Mouse (Mus musculus) CH12.LX (cell line): Measurements from ENCODE around the gene Phkg2. TPM values are rescaled to one million over a fixed set of nuclear protein-coding genes. Genes with fewer than 3 reads are reported as not detected.

Experiments used
- DNase-seq: peaks from one replicate; pipeline ENCODE4 v3.0.0-alpha.2; 2013; ENCODE audit errors: extremely low read depth
- H3K27ac ChIP-seq: 2 replicates; pipeline ENCODE4 v1.5.1; 2012; ENCODE audit warnings: low read depth, mild to moderate bottlenecking, control low read depth, moderate library complexity; ENCODE audit not compliant: insufficient read depth
- H3K27me3 ChIP-seq: replicated peaks from 2 replicates; pipeline ENCODE3; 2012; ENCODE audit warnings: inconsistent platforms
- H3K36me3 ChIP-seq, 2 experiments: replicated peaks in 1 of 2; 2 replicates each; pipeline versions ENCODE3 to v1.6.1; 2012; ENCODE audit warnings: inconsistent platforms in 1 of 2, low read length in 1 of 2, mild to moderate bottlenecking in 1 of 2, mixed read lengths in 1 of 2, moderate library complexity in 1 of 2; ENCODE audit not compliant: control insufficient read depth in 1 of 2, insufficient read depth in 1 of 2
- H3K4me1 ChIP-seq, 2 experiments: 2 replicates each; pipeline ENCODE4 v1.6.1; 2012; ENCODE audit warnings: inconsistent platforms in 1 of 2, moderate library complexity in 1 of 2; ENCODE audit not compliant: insufficient read depth in 2 of 2, control insufficient read depth in 1 of 2
- H3K4me2 ChIP-seq: 2 replicates; pipeline ENCODE4 v1.6.1; 2012; ENCODE audit warnings: low read depth, mild to moderate bottlenecking, control low read depth; ENCODE audit not compliant: poor library complexity, insufficient read depth, severe bottlenecking
- H3K4me3 ChIP-seq, 3 experiments: fragments of 150-350 bp in 1 of 3; sonication (generic) in 1 of 3; replicated peaks in 1 of 3; 2 replicates each; pipeline versions ENCODE3 to v1.5.1; 2011 to 2012; ENCODE audit warnings: low read depth in 2 of 3, low read length in 2 of 3, mild to moderate bottlenecking in 2 of 3, moderate library complexity in 2 of 3, control low read depth in 1 of 3, improper control_type of control experiment in 1 of 3, inconsistent platforms in 1 of 3, mixed read lengths in 1 of 3; ENCODE audit not compliant: poor library complexity in 1 of 3
- H3K79me2 ChIP-seq: replicated peaks from 2 replicates; pipeline ENCODE4 v1.6.1; 2012; ENCODE audit warnings: mild to moderate bottlenecking, moderate library complexity; ENCODE audit not compliant: control insufficient read depth, poor library complexity, insufficient read depth, severe bottlenecking; ENCODE audit errors: extremely low read depth
- H3K9ac ChIP-seq: 2 replicates; pipeline ENCODE4 v1.6.1; 2012; ENCODE audit warnings: low read depth, mild to moderate bottlenecking, control low read depth, moderate library complexity; ENCODE audit not compliant: insufficient read depth
- H3K9me3 ChIP-seq: replicated peaks from 2 replicates; pipeline ENCODE3; 2012; ENCODE audit warnings: low read length, inconsistent platforms, mixed read lengths
- BHLHE40 ChIP-seq: IDR thresholded peaks from 2 replicates; pipeline ENCODE4 v1.6.1; 2011; ENCODE audit warnings: mild to moderate bottlenecking, low read depth, low read length, improper control_type of control experiment
- CTCF ChIP-seq, 2 experiments: IDR thresholded peaks in 1 of 2; conservative IDR thresholded peaks in 1 of 2; 2 replicates each; pipeline ENCODE4 v1.5.1; 2011 to 2012; ENCODE audit warnings: low read depth in 2 of 2, low read length in 2 of 2, improper control_type of control experiment in 1 of 2, inconsistent platforms in 1 of 2, mild to moderate bottlenecking in 1 of 2, moderate library complexity in 1 of 2
- ETS1 ChIP-seq: conservative IDR thresholded peaks from 2 replicates; pipeline ENCODE4 v1.6.1; 2012; ENCODE audit warnings: low read depth, mild to moderate bottlenecking, inconsistent platforms, low read length, improper control_type of control experiment, moderate library complexity
- KAT2A ChIP-seq: IDR thresholded peaks from 2 replicates; pipeline ENCODE4 v1.6.1; 2012; ENCODE audit warnings: low read length, improper control_type of control experiment, inconsistent platforms; ENCODE audit not compliant: insufficient replicate concordance
- MAFK ChIP-seq: IDR thresholded peaks from 2 replicates; pipeline ENCODE4 v1.6.1; 2011; ENCODE audit warnings: low read length, improper control_type of control experiment; ENCODE audit not compliant: insufficient replicate concordance
- MAZ ChIP-seq: IDR thresholded peaks from 2 replicates; pipeline ENCODE4 v1.6.1; 2012; ENCODE audit warnings: low read depth, mild to moderate bottlenecking, inconsistent platforms, low read length, improper control_type of control experiment, moderate library complexity
- NRF1 ChIP-seq: IDR thresholded peaks from 2 replicates; pipeline ENCODE4 v1.6.1; 2014; ENCODE audit warnings: low read depth, mild to moderate bottlenecking, inconsistent platforms, low read length, improper control_type of control experiment, moderate library complexity
- POLR2A ChIP-seq: IDR thresholded peaks from 2 replicates; pipeline ENCODE4 v1.6.1; 2011; ENCODE audit warnings: low read depth, mild to moderate bottlenecking, improper control_type of control experiment, low read length
- SMC3 ChIP-seq: IDR thresholded peaks from 2 replicates; pipeline ENCODE4 v1.6.1; 2011; ENCODE audit warnings: low read depth, low read length, improper control_type of control experiment
- ZC3H11A ChIP-seq: IDR thresholded peaks from 2 replicates; pipeline ENCODE4 v1.6.1; 2012; ENCODE audit warnings: low read depth, mild to moderate bottlenecking, inconsistent platforms, low read length, improper control_type of control experiment
- ZMIZ1 ChIP-seq: IDR thresholded peaks from 2 replicates; pipeline ENCODE4 v1.6.1; 2012; ENCODE audit warnings: low read depth, mild to moderate bottlenecking, inconsistent platforms, low read length, improper control_type of control experiment
- dilution Hi-C: fragments of 300-500 bp; cut with MboI; formaldehyde crosslinking; loops from 2 replicates; pipeline ENCODE4 v1.14.3; 2020; ENCODE audit warnings: low sequenced_read_pairs; ENCODE audit not compliant: extremely low pct_unique_long_range_greater_than_20kb, extremely low pct_ligation_motif_present
- in situ Hi-C: fragments of 300-500 bp; cut with MboI; formaldehyde crosslinking; loops from 3 replicates; pipeline ENCODE4 v1.14.3; 2019; ENCODE audit warnings: low sequenced_read_pairs, low pct_ligation_motif_present, low pct_unique_long_range_greater_than_20kb, mixed read lengths
- polyA plus RNA-seq: library from polyadenylated mRNA; unstranded; fragments of >175 nt; gene quantifications from 2 replicates; pipeline ENCODE4 v1.2.1, GENCODE M21; 2012; ENCODE audit warnings: low read depth; ENCODE audit not compliant: insufficient read length
- total RNA-seq, 2 experiments: library from RNA; depleted of rRNA; stranded (reverse); fragments of 300-350 nt in 1 of 2; fragments of >200 nt in 1 of 2; gene quantifications; 2 replicates each; pipeline ENCODE4 v1.2.3; 2012 to 2014

The Phkg2 gene
- total and polyA plus RNA-seq, 3 experiments, result 23.3 to 65.0 (median 34.7) TPM

DNA sequence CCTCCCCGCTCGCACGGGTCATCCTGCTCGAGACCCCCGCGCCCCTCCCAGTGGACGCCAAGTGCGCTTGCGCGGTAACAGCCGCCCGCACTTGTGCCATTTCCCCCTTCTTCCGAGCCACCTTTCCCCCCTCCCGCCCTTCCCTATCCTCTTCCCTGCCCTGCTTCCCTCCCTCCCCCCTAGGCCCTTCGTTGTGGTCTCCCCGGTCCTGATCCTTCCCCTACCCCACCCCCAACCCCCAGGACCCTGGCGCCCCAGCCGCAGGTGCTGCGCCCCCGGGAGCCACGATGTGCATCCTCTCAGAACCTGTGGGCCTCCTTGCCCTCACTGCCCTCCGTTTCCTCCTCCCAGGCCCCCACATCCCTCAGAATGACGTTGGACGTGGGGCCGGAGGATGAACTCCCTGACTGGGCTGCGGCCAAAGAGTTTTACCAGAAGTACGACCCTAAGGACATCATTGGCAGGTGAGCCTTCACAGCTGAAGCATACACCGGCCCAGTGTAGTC is 416 bp downstream of the Phkg2 start:
- H3K79me2 ChIP-seq, result peaks cover 19% of the 10 kb centered on the region
- peaks cover 18 to 44% of the 10 kb centered on the region in 2 experiments for H3K36me3 ChIP-seq
- H3K27me3 ChIP-seq, result no peaks in the 10 kb centered on the region
- DNase-seq, result no peak
- no peaks in the 10 kb centered on the region for H3K9me3 ChIP-seq
- peak overlapping the region; percentile 22; the same call in 1 of the 2 replicates for H3K27ac ChIP-seq
- peaks cover 6 to 23% of the 10 kb centered on the region in 2 experiments; a peak in 3 of 4 replicates for H3K4me1 ChIP-seq
- peak overlapping the region; percentile 74 to 96 (median 88) for H3K4me3 ChIP-seq
- in situ Hi-C loops (no loop called here), dilution Hi-C loops (no loop called here)
- TF ChIP-seq KAT2A (no peak), NRF1 (0 out of 2 replicates have a peak, but pooled peaks have one; percentile 19), ZMIZ1 (no peak)
- H3K9ac ChIP-seq, result peak overlapping the region; percentile 64
- peak overlapping the region; percentile 70 for H3K4me2 ChIP-seq

DNA sequence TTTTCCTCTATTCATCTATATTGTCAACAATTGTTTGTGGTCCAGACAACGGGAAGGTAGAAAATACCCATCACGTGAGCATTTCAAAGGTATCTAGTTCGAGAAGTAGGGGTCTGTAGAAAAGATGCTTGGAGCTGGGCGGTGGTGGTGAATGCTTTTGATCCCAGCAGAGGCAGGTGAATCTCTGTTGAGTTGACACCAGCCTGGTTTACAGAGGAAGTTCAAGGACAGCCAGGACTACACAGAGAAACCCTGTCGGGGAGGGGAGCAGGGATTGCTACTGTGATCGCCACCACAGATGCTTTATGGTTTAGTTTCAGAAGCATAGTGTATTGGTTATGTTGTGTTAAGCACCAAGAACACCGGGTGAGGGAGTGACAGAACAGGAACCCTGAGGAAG is 975 bp downstream of the Phkg2 start:
- Histone ChIP-seq H3K27me3 (no peaks in the 10 kb centered on the region), H3K79me2 (peaks cover 19% of the 10 kb centered on the region), H3K9ac (peak overlapping the region; percentile 64; the same call in 1 of the 2 replicates), H3K4me3 (peak overlapping the region; percentile 70 to 88 (median 74)), H3K36me3 (peaks cover 15 to 44% of the 10 kb centered on the region in 2 experiments), H3K9me3 (no peaks in the 10 kb centered on the region)
- in situ Hi-C loops, result no loop called here
- dilution Hi-C loops, result no loop called here
- TF ChIP-seq BHLHE40 (peak; percentile 66), MAFK (no peak), ZC3H11A (no peak), POLR2A (no peak), SMC3 (no peak), CTCF (conservative IDR thresholded peaks at IDR 0.05 in 1 of 2, IDR thresholded peaks at IDR 0.05 in 1 of 2; ENCODE audit: low read depth in 2 of 2, low read length in 2 of 2) (no peak), MAZ (no peak)
- TF ChIP-seq, all 38 proteins: peak for 1
- H3K27ac ChIP-seq, result no peak overlapping the region
- DNase-seq, result no peak
- H3K4me2 ChIP-seq, result peak overlapping the region; percentile 70
- H3K4me1 ChIP-seq, result peaks cover 6 to 23% of the 10 kb centered on the region in 2 experiments; a peak in 3 of 4 replicates

DNA sequence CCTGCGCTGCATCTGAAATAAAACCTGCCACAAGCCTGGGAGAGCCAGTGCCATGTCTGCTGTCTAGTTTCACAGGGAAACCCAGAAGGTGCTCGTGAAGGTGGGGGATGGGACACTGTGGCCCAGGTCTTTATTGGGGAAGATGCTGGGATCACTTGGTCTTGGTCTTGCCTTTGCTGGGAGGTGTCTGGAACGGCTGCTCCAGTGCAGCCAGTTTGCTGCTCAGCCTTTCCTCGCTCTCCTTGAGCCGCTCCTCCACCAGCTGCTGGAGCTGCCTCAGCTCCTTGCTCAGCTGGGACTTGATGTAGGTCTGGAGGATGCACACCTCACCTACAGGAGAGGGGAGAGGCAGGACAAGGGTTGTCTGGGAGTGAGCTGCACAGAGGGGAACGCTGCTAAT is 10.1 kb downstream of the Phkg2 start:
- Histone ChIP-seq H3K4me2 (no peak overlapping the region), H3K27ac (no peak overlapping the region), H3K9ac (no peak overlapping the region), H3K9me3 (no peaks in the 10 kb centered on the region), H3K27me3 (no peaks in the 10 kb centered on the region), H3K4me1 (peaks cover 3 to 11% of the 10 kb centered on the region in 2 experiments; a peak in 3 of 4 replicates), H3K36me3 (peaks cover 42 to 76% of the 10 kb centered on the region in 2 experiments), H3K79me2 (no peaks in the 10 kb centered on the region), H3K4me3 (no peak overlapping the region)
- in situ Hi-C loops, result no loop called here
- dilution Hi-C loops, result no loop called here
- TF ChIP-seq MAZ, result no peak
- TF ChIP-seq ETS1, result no peak
- TF ChIP-seq MAFK, result no peak
- no peak for DNase-seq
